Mouse (Mus musculus): Measurements from ENCODE around the gene Hvcn1.

DNA sequence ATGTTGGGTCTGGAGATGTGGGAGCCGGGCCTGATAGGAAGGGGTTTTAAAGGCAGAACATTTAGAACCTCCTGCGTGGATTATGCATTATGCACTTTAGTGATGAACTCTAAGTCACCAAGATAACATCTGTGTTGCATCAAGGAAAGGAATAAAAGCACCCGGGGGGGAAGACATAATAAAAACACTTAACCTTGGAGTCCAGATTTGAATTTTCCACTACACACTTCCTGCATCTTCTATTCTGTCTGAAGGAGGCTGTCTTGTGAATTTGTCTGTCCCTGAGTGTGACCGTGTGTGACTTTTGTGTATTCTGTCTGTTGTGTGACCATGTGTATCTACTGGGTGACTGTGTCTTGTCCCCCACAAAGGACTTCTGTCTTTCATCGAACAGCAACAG, 25.4 kb downstream of the Hvcn1 start:
- TF ChIP-seq CTCF (IDR thresholded peaks at IDR 0.05; ENCODE audit: low read depth) (no peak), EP300 (IDR thresholded peaks at IDR 0.05; ENCODE audit: low read depth) (no peak)
